Mouse (Mus musculus): Measurements from ENCODE around the gene Lsm4. TPM values are rescaled to one million over a fixed set of nuclear protein-coding genes. Genes with fewer than 3 reads are reported as not detected.

The Lsm4 gene
- polyA plus RNA-seq, 1 experiment, result 199 TPM

GRCm38 (mm10) chr8:70647343-70648163 lies 25.5 kb upstream of the Lsm4 start:
- Histone ChIP-seq H3K27me3 (ENCODE audit: control insufficient read depth, insufficient read depth, low read length) (no peaks in the 10 kb centered on the region), H3K4me3 (ENCODE audit: control insufficient read depth, insufficient read depth, low read length) (no peak overlapping the region), H3K27ac (ENCODE audit: control insufficient read depth, insufficient read depth, low read length) (no peak overlapping the region), H3K36me3 (ENCODE audit: control insufficient read depth, insufficient read depth, low read length) (peaks cover 14% of the 10 kb centered on the region; the same call in 1 of the 2 replicates), H3K4me1 (replicated peaks; ENCODE audit: control insufficient read depth, insufficient read depth, low read length) (peaks cover 22% of the 10 kb centered on the region)
- DNase-seq, result no peak
- TF ChIP-seq POLR2A (IDR thresholded peaks at IDR 0.05; ENCODE audit: control insufficient read depth, extremely low read depth, insufficient read depth, low read length, poor library complexity), result no peak
- TF ChIP-seq CTCF (IDR thresholded peaks at IDR 0.05; ENCODE audit: borderline replicate concordance, control insufficient read depth, extremely low read depth, insufficient read depth, low read length, poor library complexity), result no peak
- WGBS, result 88% methylated on average over 8 of the region's 8 CpGs

- H3K36me3 ChIP-seq (ENCODE audit: control insufficient read depth, insufficient read depth, low read length), result peaks cover 14% of the 10 kb centered on the region; the same call in 1 of the 2 replicates
- no peak overlapping the region for H3K27ac ChIP-seq (ENCODE audit: control insufficient read depth, insufficient read depth, low read length)
- no peaks in the 10 kb centered on the region for H3K27me3 ChIP-seq (ENCODE audit: control insufficient read depth, insufficient read depth, low read length)
- no peak for DNase-seq
- no peak overlapping the region for H3K4me3 ChIP-seq (ENCODE audit: control insufficient read depth, insufficient read depth, low read length)
- TF ChIP-seq CTCF (IDR thresholded peaks at IDR 0.05; ENCODE audit: borderline replicate concordance, control insufficient read depth, extremely low read depth, insufficient read depth, low read length, poor library complexity) (no peak), POLR2A (IDR thresholded peaks at IDR 0.05; ENCODE audit: control insufficient read depth, extremely low read depth, insufficient read depth, low read length, poor library complexity) (no peak)
- H3K4me1 ChIP-seq (replicated peaks; ENCODE audit: control insufficient read depth, insufficient read depth, low read length), result peaks cover 22% of the 10 kb centered on the region
- WGBS, result 44% methylated on average over 1 of the region's 1 CpGs
Observed at GRCm38 (mm10) chr8:70648164-70648442, 24.9 kb upstream of the Lsm4 start.

GRCm38 (mm10) chr8:70648921-70649320 lies 24.1 kb upstream of the Lsm4 start:
- no peak for DNase-seq
- 77% methylated on average over 3 of the region's 3 CpGs for WGBS
- H3K27me3 ChIP-seq (ENCODE audit: control insufficient read depth, insufficient read depth, low read length), result no peaks in the 10 kb centered on the region
- no peak overlapping the region for H3K4me3 ChIP-seq (ENCODE audit: control insufficient read depth, insufficient read depth, low read length)
- peaks cover 22% of the 10 kb centered on the region for H3K4me1 ChIP-seq (replicated peaks; ENCODE audit: control insufficient read depth, insufficient read depth, low read length)
- TF ChIP-seq CTCF (IDR thresholded peaks at IDR 0.05; ENCODE audit: borderline replicate concordance, control insufficient read depth, extremely low read depth, insufficient read depth, low read length, poor library complexity), result no peak
- TF ChIP-seq POLR2A (IDR thresholded peaks at IDR 0.05; ENCODE audit: control insufficient read depth, extremely low read depth, insufficient read depth, low read length, poor library complexity), result no peak
- H3K36me3 ChIP-seq (ENCODE audit: control insufficient read depth, insufficient read depth, low read length), result peaks cover 14% of the 10 kb centered on the region; the same call in 1 of the 2 replicates
- H3K27ac ChIP-seq (ENCODE audit: control insufficient read depth, insufficient read depth, low read length), result no peak overlapping the region

DNA sequence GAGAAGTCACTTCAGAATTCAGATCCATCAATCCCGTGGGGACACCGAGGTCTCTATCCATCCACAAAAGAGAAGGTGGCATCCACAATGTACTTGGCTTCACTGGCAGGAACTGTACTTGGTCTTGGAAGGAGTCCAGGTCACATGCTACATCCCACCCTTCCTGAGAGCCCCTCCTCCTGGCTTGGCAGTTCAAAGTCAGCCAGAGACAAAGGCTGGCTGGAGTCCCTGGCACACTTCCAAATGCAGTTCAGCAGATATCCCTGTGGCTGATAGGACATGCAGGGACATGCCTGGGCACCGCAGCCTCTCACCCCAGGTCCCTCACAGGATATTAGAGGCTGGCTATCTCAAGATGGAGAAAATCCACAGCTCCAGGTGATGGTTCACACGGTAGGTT lies 23.7 kb upstream of the Lsm4 start:
- Histone ChIP-seq H3K4me1 (replicated peaks; ENCODE audit: control insufficient read depth, insufficient read depth, low read length) (peaks cover 22% of the 10 kb centered on the region), H3K27ac (ENCODE audit: control insufficient read depth, insufficient read depth, low read length) (no peak overlapping the region), H3K36me3 (ENCODE audit: control insufficient read depth, insufficient read depth, low read length) (peaks cover 14% of the 10 kb centered on the region; the same call in 1 of the 2 replicates), H3K27me3 (ENCODE audit: control insufficient read depth, insufficient read depth, low read length) (no peaks in the 10 kb centered on the region), H3K4me3 (ENCODE audit: control insufficient read depth, insufficient read depth, low read length) (no peak overlapping the region)
- no peak for DNase-seq
- TF ChIP-seq POLR2A (IDR thresholded peaks at IDR 0.05; ENCODE audit: control insufficient read depth, extremely low read depth, insufficient read depth, low read length, poor library complexity) (no peak), CTCF (IDR thresholded peaks at IDR 0.05; ENCODE audit: borderline replicate concordance, control insufficient read depth, extremely low read depth, insufficient read depth, low read length, poor library complexity) (no peak)
- 52% methylated on average over 4 of the region's 4 CpGs for WGBS

- no peak for TF ChIP-seq CTCF (IDR thresholded peaks at IDR 0.05; ENCODE audit: borderline replicate concordance, control insufficient read depth, extremely low read depth, insufficient read depth, low read length, poor library complexity)
- no peak for TF ChIP-seq POLR2A (IDR thresholded peaks at IDR 0.05; ENCODE audit: control insufficient read depth, extremely low read depth, insufficient read depth, low read length, poor library complexity)
- 97% methylated on average over 17 of the region's 17 CpGs for WGBS
- DNase-seq, result no peak
- H3K27me3 ChIP-seq (ENCODE audit: control insufficient read depth, insufficient read depth, low read length), result no peaks in the 10 kb centered on the region
- H3K4me1 ChIP-seq (replicated peaks; ENCODE audit: control insufficient read depth, insufficient read depth, low read length), result peaks cover 12% of the 10 kb centered on the region
- no peak overlapping the region for H3K27ac ChIP-seq (ENCODE audit: control insufficient read depth, insufficient read depth, low read length)
- H3K4me3 ChIP-seq (ENCODE audit: control insufficient read depth, insufficient read depth, low read length), result no peak overlapping the region
- H3K36me3 ChIP-seq (ENCODE audit: control insufficient read depth, insufficient read depth, low read length), result peaks cover 14% of the 10 kb centered on the region; the same call in 1 of the 2 replicates
Observed at GRCm38 (mm10) chr8:70650351-70650750, 22.7 kb upstream of the Lsm4 start.

DNA sequence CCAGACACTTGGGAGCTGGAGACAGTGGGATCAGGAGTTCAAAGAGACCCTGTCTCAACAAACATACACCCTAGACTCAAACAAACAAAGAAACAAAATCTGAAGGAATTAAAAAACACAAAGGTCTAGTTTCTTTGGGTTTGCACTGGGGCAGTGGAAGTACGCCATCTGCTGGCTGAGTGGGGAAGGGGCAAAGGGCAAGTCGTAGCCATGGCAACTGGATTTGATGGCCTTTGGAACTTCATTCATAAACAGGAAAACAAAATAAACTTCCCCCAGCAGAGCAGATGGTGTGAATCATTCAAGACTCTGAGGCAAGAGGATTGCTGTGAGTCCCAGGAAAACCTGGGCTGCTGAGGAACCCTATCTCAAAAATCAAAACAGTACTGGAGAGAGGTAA lies 19.8 kb upstream of the Lsm4 start:
- TF ChIP-seq CTCF (IDR thresholded peaks at IDR 0.05; ENCODE audit: borderline replicate concordance, control insufficient read depth, extremely low read depth, insufficient read depth, low read length, poor library complexity), result peak; percentile 66; the same call in 1 of the 2 replicates
- no peak for TF ChIP-seq POLR2A (IDR thresholded peaks at IDR 0.05; ENCODE audit: control insufficient read depth, extremely low read depth, insufficient read depth, low read length, poor library complexity)
- Histone ChIP-seq H3K27me3 (ENCODE audit: control insufficient read depth, insufficient read depth, low read length) (no peaks in the 10 kb centered on the region), H3K4me1 (replicated peaks; ENCODE audit: control insufficient read depth, insufficient read depth, low read length) (no peaks in the 10 kb centered on the region; the same call in 1 of the 2 replicates), H3K27ac (ENCODE audit: control insufficient read depth, insufficient read depth, low read length) (no peak overlapping the region), H3K4me3 (ENCODE audit: control insufficient read depth, insufficient read depth, low read length) (no peak overlapping the region), H3K36me3 (ENCODE audit: control insufficient read depth, insufficient read depth, low read length) (peaks cover 14% of the 10 kb centered on the region; the same call in 1 of the 2 replicates)
- WGBS, result 37% methylated on average over 2 of the region's 2 CpGs
- DNase-seq, result peak; percentile 57
